Mouse (Mus musculus) midbrain, embryonic 14.5 days (tissue): ENCODE results near the gene Fbp2. TPM values are rescaled to one million over a fixed set of nuclear protein-coding genes. Genes with fewer than 3 reads are reported as not detected.
"Not testable (repeated sequence)": the region's sequence is repeated elsewhere in the genome, so short reads cannot be mapped to it uniquely, and the experiment has no call there.

Experiments
- ATAC-seq: fragments of 200-750 bp; cut with Nextera tagmentation; 2 replicates; pipeline ENCODE4 v1.8.0; 2017; ENCODE audit warnings: moderate number of reproducible peaks, moderate library complexity; ENCODE audit not compliant: low FRiP score, low TSS enrichment
- DNase-seq: peaks from one replicate; pipeline ENCODE4 v3.0.0-alpha.2; 2015
- H3K27ac ChIP-seq: fragments of 300-500 bp; sonication (generic); replicated peaks from 2 replicates; pipeline ENCODE4 v1.5.1; 2014; ENCODE audit warnings: mild to moderate bottlenecking, low read depth, low read length, moderate library complexity
- H3K27me3 ChIP-seq: fragments of 300-500 bp; sonication (generic); 2 replicates; pipeline ENCODE4 v1.6.1; 2014; ENCODE audit warnings: low read length, control low read depth, mixed read lengths; ENCODE audit not compliant: control insufficient read depth, insufficient read depth
- H3K36me3 ChIP-seq: fragments of 300-500 bp; sonication (generic); 2 replicates; pipeline ENCODE4 v1.6.1; 2014; ENCODE audit warnings: low read length, control low read depth; ENCODE audit not compliant: control insufficient read depth, insufficient read depth
- H3K4me1 ChIP-seq: fragments of 300-500 bp; sonication (generic); 2 replicates; pipeline ENCODE4 v1.6.1; 2014; ENCODE audit warnings: mild to moderate bottlenecking, antibody characterized with exemption, low read length, control low read depth; ENCODE audit not compliant: control insufficient read depth, insufficient read depth
- H3K4me2 ChIP-seq: fragments of 300-500 bp; sonication (generic); 2 replicates; pipeline ENCODE4 v1.6.1; 2014; ENCODE audit warnings: mild to moderate bottlenecking, low read length, moderate library complexity
- H3K4me3 ChIP-seq: fragments of 300-500 bp; sonication (generic); replicated peaks from 2 replicates; pipeline ENCODE4 v1.5.1; 2014; ENCODE audit warnings: low read depth, low read length
- H3K9ac ChIP-seq: fragments of 300-500 bp; sonication (generic); replicated peaks from 2 replicates; pipeline ENCODE4 v1.6.1; 2014; ENCODE audit warnings: mild to moderate bottlenecking, low read length, moderate library complexity
- H3K9me3 ChIP-seq: fragments of 300-500 bp; sonication (generic); 2 replicates; pipeline ENCODE4 v1.6.1; 2016; ENCODE audit warnings: low read length, control low read depth, mixed read lengths; ENCODE audit not compliant: control insufficient read depth
- WGBS: fragments of 180-500 bp; shearing (Covaris S2); extraction: QIAGEN DNeasy Blood & Tissue Kit; methylation state at CpG from one replicate; pipeline ENCODE4 v1.1.7; 2014; 5-methylcytosine and 5-hydroxymethylcytosine counted together
- polyA plus RNA-seq: library from polyadenylated mRNA; unstranded; fragments of >200 nt; fragmentation: Nextera tagmentation; extraction: Ambion mirVana; gene quantifications from 2 replicates; pipeline ENCODE4 v1.2.1, GENCODE M21; 2014

The Fbp2 gene
- polyA plus RNA-seq, 1 experiment from 2014 or later: 0.83 TPM

DNA sequence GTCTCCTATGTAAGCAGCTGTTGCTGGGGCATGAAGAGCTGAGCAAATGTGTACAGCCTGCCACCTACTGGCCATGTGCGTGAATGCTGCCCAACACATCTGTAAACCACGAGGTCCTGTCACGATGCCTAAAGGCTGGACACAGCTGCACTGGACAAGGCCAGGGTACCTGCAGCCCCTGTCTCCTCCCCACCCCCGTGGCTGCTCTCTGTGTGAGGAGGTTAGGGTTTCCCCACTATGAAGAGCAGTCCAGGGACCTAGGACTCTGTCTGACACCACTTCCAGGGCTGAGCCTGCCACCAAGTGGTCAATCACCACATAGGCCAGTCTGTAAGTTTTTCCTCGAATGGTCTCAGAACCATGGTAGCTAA is 1.9 kb downstream of the Fbp2 start:
- Histone ChIP-seq H3K4me3 (peak overlapping the region; percentile 37), H3K36me3 (no peaks in the 10 kb centered on the region), H3K9ac (peak overlapping the region; percentile 28; the same call in 1 of the 2 replicates), H3K27ac (no peak overlapping the region), H3K4me1 (no peaks in the 10 kb centered on the region), H3K9me3 (no peaks in the 10 kb centered on the region), H3K27me3 (no peaks in the 10 kb centered on the region), H3K4me2 (peak overlapping the region; percentile 59)
- DNase-seq (peak; percentile 91), ATAC-seq (peak; percentile 90)
- 5% methylated on average over 5 of the region's 5 CpGs for WGBS

- no peaks in the 10 kb centered on the region for H3K4me1 ChIP-seq
- H3K4me2 ChIP-seq: peak overlapping the region; percentile 59
- H3K36me3 ChIP-seq: no peaks in the 10 kb centered on the region
- H3K27ac ChIP-seq: no peak overlapping the region
- DNase-seq (no peak), ATAC-seq (peak; percentile 5)
- no peaks in the 10 kb centered on the region for H3K9me3 ChIP-seq
- peak overlapping the region; percentile 37 for H3K4me3 ChIP-seq
- peak overlapping the region; percentile 28; the same call in 1 of the 2 replicates for H3K9ac ChIP-seq
- no peaks in the 10 kb centered on the region for H3K27me3 ChIP-seq
- WGBS: 37% methylated on average over 25 of the region's 25 CpGs
These were observed 2.6 kb downstream of the Fbp2 start for GRCm38 (mm10) chr13:62855396-62856304.

- no peak for ATAC-seq
These were observed 3.6 kb downstream of the Fbp2 start for GRCm38 (mm10) chr13:62854666-62855065.

DNA sequence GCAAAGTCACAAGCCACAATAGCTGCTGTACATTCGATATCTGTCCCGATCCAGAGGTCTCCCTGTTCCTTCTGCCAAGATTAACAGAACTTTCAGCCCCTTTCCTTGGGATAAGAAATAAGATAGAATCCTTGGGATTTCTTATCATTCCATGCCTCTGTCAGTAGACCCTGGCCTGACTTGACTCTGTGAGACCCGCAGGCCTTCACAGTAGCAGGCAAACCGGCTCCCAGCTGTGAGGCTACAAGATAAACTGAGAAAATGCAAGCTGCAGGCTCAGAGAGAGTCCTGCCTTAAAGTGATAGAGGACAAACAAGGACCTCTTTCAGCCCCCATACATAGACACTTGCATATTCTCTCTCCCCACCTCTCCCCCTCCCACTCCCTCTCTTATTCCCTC is 24.9 kb downstream of the Fbp2 start:
- Histone ChIP-seq H3K4me2 (no peak overlapping the region), H3K27ac (no peak overlapping the region), H3K4me1 (no peaks in the 10 kb centered on the region), H3K4me3 (no peak overlapping the region), H3K27me3 (no peaks in the 10 kb centered on the region), H3K36me3 (no peaks in the 10 kb centered on the region), H3K9me3 (no peaks in the 10 kb centered on the region), H3K9ac (no peak overlapping the region)
- ATAC-seq (no peak), DNase-seq (no peak)
- 38% methylated on average over 4 of the region's 4 CpGs for WGBS

More at GRCm38 (mm10) chr13:62854666-62855065, 3.6 kb downstream of the Fbp2 start:
- Histone ChIP-seq H3K4me3 (no peak overlapping the region), H3K4me2 (peak overlapping the region; percentile 24), H3K9me3 (no peaks in the 10 kb centered on the region), H3K9ac (no peak overlapping the region), H3K27ac (no peak overlapping the region), H3K4me1 (no peaks in the 10 kb centered on the region), H3K27me3 (no peaks in the 10 kb centered on the region), H3K36me3 (no peaks in the 10 kb centered on the region)
- DNase-seq: peak; percentile 77
- WGBS: 10% methylated on average over 15 of the region's 15 CpGs

DNA sequence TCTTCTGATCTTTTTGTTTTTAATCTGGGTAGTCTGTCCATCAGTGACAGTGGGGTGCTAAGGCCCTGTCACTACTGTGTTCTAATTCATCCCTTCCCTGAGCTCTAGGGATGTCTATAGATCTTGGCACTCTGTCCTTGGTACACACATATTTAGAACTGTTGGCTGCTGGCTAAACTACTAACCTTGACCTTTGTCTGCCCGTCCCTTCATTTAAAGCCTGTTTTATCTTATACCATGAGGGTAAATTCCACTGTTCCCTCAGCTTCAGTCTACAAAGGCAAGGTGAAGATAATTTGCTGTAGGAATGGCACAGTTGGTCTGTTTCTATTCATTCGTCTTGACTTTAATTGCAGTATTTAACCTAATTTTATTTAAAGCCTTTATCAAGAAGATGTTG is 26.0 kb downstream of the Fbp2 start:
- Histone ChIP-seq H3K9me3 (no peaks in the 10 kb centered on the region), H3K4me1 (no peaks in the 10 kb centered on the region), H3K4me3 (no peak overlapping the region), H3K9ac (no peak overlapping the region), H3K4me2 (no peak overlapping the region), H3K27ac (no peak overlapping the region), H3K36me3 (no peaks in the 10 kb centered on the region), H3K27me3 (no peaks in the 10 kb centered on the region)
- 86% methylated on average over 2 of the region's 2 CpGs for WGBS
- ATAC-seq (no peak), DNase-seq (no peak)

DNA sequence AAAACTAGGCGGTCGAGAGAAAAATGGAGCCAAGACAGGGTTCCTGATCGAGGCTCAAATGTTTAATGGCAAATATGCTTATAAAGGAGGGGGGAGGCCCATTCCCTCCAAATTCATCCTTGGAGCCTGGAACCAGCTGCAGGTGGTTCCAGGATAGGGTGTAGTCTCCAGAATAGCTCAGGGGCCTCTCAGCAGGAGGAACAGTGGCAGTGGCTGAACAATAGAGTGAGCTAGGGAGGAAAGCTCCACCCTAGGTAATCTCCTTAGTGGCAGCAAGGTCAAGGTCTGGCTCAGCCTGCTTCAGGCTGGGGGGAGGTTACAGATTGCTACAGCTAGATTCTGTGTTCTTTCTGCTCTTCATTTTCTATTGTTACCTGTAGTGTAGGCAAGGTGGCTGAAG is 42.5 kb downstream of the Fbp2 start:
- not testable (repeated sequence) for H3K9ac ChIP-seq, H3K36me3 ChIP-seq, H3K4me3 ChIP-seq, DNase-seq, H3K4me2 ChIP-seq, H3K27ac ChIP-seq, H3K4me1 ChIP-seq, H3K9me3 ChIP-seq, H3K27me3 ChIP-seq, ATAC-seq
- WGBS: 90% methylated on average over 3 of the region's 3 CpGs

DNA sequence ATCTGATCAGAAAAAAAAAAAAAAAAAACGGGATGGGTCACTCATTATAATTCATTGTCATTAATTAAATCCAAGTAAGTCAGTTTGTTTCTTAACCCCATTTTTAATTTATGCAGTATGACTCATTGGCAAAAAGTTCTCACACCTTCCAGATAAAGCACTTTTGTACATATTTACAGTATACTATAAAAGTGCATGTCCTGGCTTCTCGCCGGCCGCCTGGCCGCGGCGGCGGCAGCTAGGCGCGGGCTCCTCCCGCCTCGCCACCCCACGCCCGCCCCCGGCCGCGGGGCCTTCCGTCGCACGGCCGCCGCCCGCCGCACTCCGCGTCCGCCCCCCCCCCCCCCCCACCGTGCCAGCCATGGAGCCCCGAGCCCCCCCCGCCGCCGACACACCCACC is 45.5 kb downstream of the Fbp2 start:
- H3K27ac ChIP-seq: no peak overlapping the region
- peak; percentile 26 for DNase-seq
- WGBS: 8% methylated on average over 31 of the region's 32 CpGs
- ATAC-seq: no peak
- peak overlapping the region; percentile 32 for H3K4me3 ChIP-seq
- no peaks in the 10 kb centered on the region for H3K36me3 ChIP-seq
- no peaks in the 10 kb centered on the region for H3K27me3 ChIP-seq
- no peak overlapping the region for H3K9ac ChIP-seq
- H3K4me1 ChIP-seq: no peaks in the 10 kb centered on the region
- H3K4me2 ChIP-seq: peak overlapping the region; percentile 55
- H3K9me3 ChIP-seq: no peaks in the 10 kb centered on the region

GRCm38 (mm10) chr13:62807981-62808380 is 50.2 kb downstream of the Fbp2 start:
- not testable (repeated sequence) for H3K27ac ChIP-seq, H3K9me3 ChIP-seq, H3K4me2 ChIP-seq, H3K27me3 ChIP-seq, DNase-seq, H3K4me1 ChIP-seq, H3K36me3 ChIP-seq, H3K4me3 ChIP-seq, ATAC-seq, H3K9ac ChIP-seq
- WGBS: 88% methylated on average over 6 of the region's 6 CpGs
